Mouse (Mus musculus): ENCODE results near the gene Bcl6b.

The Bcl6b gene

DNA sequence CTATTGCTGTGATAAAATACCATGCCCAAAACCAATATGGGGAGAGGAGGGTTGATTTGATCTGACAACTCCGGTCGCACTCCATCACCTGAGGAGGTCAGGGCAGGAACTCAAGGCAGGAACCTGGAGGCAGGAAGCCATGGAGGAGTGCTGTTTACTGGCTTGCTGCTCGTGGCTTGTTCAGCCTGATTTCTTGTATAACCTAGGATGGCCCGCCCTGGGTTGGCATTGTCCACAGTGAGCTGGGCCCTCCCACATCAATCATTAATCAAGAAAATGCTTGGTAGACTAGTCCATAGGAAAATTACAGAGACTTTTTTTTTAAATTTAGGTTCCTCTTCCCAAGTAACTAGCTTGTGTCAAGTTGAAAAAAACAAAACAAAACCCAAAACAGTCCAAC is 55.1 kb downstream of the Bcl6b start:
- DNase-seq (ENCODE audit: low read depth, low spot score): no peak
